Mouse (Mus musculus) heart, postnatal 0 days (tissue): ENCODE measurements at regions not wholly inside any gene's neighbourhood (a gene's known extent, or its start where the extent isn't known, plus 50 kb on each side); places are given as distances from the start of the nearest gene placed in this dataset.

Experiments
- CTCF ChIP-seq: IDR thresholded peaks from 2 replicates; pipeline ENCODE4 v1.5.1; 2016; ENCODE audit warnings: antibody characterized with exemption, control low read depth, low read depth
- EP300 ChIP-seq: IDR thresholded peaks from 2 replicates; pipeline ENCODE4 v1.6.1; 2016; ENCODE audit warnings: antibody characterized with exemption, low read depth

- no peak for TF ChIP-seq EP300
- no peak for TF ChIP-seq CTCF
These were observed 100.3 kb downstream of the Dyrk2 start for GRCm38 (mm10) chr10:118769751-118770150.
